Mouse (Mus musculus) midbrain, embryonic 11.5 days (tissue): Measurements from ENCODE around the gene Zc3h18. TPM values are rescaled to one million over a fixed set of nuclear protein-coding genes. Genes with fewer than 3 reads are reported as not detected.

Source experiments
- ATAC-seq: fragments of 200-750 bp; cut with Nextera tagmentation; 2 replicates; pipeline ENCODE4 v1.8.0; 2017; ENCODE audit warnings: moderate TSS enrichment, moderate library complexity; ENCODE audit not compliant: low FRiP score
- DNase-seq: peaks from one replicate; pipeline ENCODE4 v3.0.0; 2015; ENCODE audit warnings: low spot score; ENCODE audit errors: missing footprints
- H3K27ac ChIP-seq: fragments of 300-500 bp; sonication (generic); 2 replicates; pipeline ENCODE4 v1.5.1; 2014; ENCODE audit warnings: low read depth, low read length
- H3K27me3 ChIP-seq: fragments of 300-500 bp; sonication (generic); 2 replicates; pipeline ENCODE4 v1.6.1; 2014; ENCODE audit warnings: mild to moderate bottlenecking, low read length, moderate library complexity, mixed read lengths; ENCODE audit not compliant: control insufficient read depth, insufficient read depth
- H3K36me3 ChIP-seq: fragments of 300-500 bp; sonication (generic); 2 replicates; pipeline ENCODE4 v1.6.1; 2014; ENCODE audit warnings: mild to moderate bottlenecking, low read length, moderate library complexity, mixed read lengths; ENCODE audit not compliant: control insufficient read depth, insufficient read depth
- H3K4me1 ChIP-seq: fragments of 300-500 bp; sonication (generic); 2 replicates; pipeline ENCODE4 v1.6.1; 2014; ENCODE audit warnings: low read length; ENCODE audit not compliant: control insufficient read depth, insufficient read depth
- H3K4me2 ChIP-seq: fragments of 300-500 bp; sonication (generic); 2 replicates; pipeline ENCODE4 v1.6.1; 2014; ENCODE audit warnings: mild to moderate bottlenecking, moderate library complexity
- H3K4me3 ChIP-seq: fragments of 300-500 bp; sonication (generic); 2 replicates; pipeline ENCODE4 v1.5.1; 2014; ENCODE audit warnings: low read depth, low read length
- H3K9ac ChIP-seq: fragments of 300-500 bp; sonication (generic); 2 replicates; pipeline ENCODE4 v1.6.1; 2014; ENCODE audit warnings: low read length
- H3K9me3 ChIP-seq: fragments of 300-500 bp; sonication (generic); 2 replicates; pipeline ENCODE4 v1.6.1; 2016; ENCODE audit warnings: low read length; ENCODE audit not compliant: control insufficient read depth
- WGBS: fragments of 180-500 bp; shearing (Covaris S2); extraction: QIAGEN DNeasy Blood & Tissue Kit; methylation state at CpG from one replicate; pipeline ENCODE4 v1.1.7; 2014; 5-methylcytosine and 5-hydroxymethylcytosine counted together
- polyA plus RNA-seq: library from polyadenylated mRNA; unstranded; fragments of >200 nt; fragmentation: Nextera tagmentation; extraction: Ambion mirVana; gene quantifications from 2 replicates; pipeline ENCODE4 v1.2.1, GENCODE M21; 2014

Gene Zc3h18
- polyA plus RNA-seq, 1 experiment from 2014 or later = 43.7 TPM

- Histone ChIP-seq H3K36me3 (no peaks in the 10 kb centered on the region), H3K27me3 (no peaks in the 10 kb centered on the region), H3K4me3 (no peak overlapping the region), H3K4me2 (no peak overlapping the region), H3K9ac (no peak overlapping the region), H3K9me3 (no peaks in the 10 kb centered on the region), H3K27ac (no peak overlapping the region), H3K4me1 (no peaks in the 10 kb centered on the region)
- WGBS = 62% methylated on average over 11 of the region's 11 CpGs
- ATAC-seq (no peak), DNase-seq (peak; percentile 49)
Measured at GRCm38 (mm10) chr8:122357202-122357601, 19.2 kb upstream of the Zc3h18 start.

GRCm38 (mm10) chr8:122357641-122358040, 18.8 kb upstream of the Zc3h18 start:
- Histone ChIP-seq H3K4me3 (no peak overlapping the region), H3K4me2 (no peak overlapping the region), H3K27me3 (no peaks in the 10 kb centered on the region), H3K4me1 (no peaks in the 10 kb centered on the region), H3K36me3 (no peaks in the 10 kb centered on the region), H3K9ac (no peak overlapping the region), H3K9me3 (no peaks in the 10 kb centered on the region), H3K27ac (no peak overlapping the region)
- DNase-seq (no peak), ATAC-seq (no peak)
- WGBS = 84% methylated on average over 5 of the region's 5 CpGs

GRCm38 (mm10) chr8:122359111-122359775, 17.2 kb upstream of the Zc3h18 start:
- H3K9me3 ChIP-seq = no peaks in the 10 kb centered on the region
- no peaks in the 10 kb centered on the region for H3K27me3 ChIP-seq
- no peaks in the 10 kb centered on the region for H3K4me1 ChIP-seq
- H3K27ac ChIP-seq = no peak overlapping the region
- no peak overlapping the region for H3K9ac ChIP-seq
- no peak for ATAC-seq
- no peak overlapping the region for H3K4me3 ChIP-seq
- no peak overlapping the region for H3K4me2 ChIP-seq
- WGBS = 81% methylated on average over 15 of the region's 15 CpGs
- H3K36me3 ChIP-seq = no peaks in the 10 kb centered on the region
- DNase-seq = peak; percentile 67

- H3K4me1 ChIP-seq = no peaks in the 10 kb centered on the region
- no peaks in the 10 kb centered on the region for H3K9me3 ChIP-seq
- no peak within 1 kb of the TSS for H3K4me3 ChIP-seq
- no peak within 1 kb of the TSS for H3K9ac ChIP-seq
- no peak within 1 kb of the TSS for H3K27ac ChIP-seq
- H3K36me3 ChIP-seq = no peaks in the 10 kb centered on the region
- 81% methylated on average over 7 of the region's 7 CpGs for WGBS
- no peak for ATAC-seq
- no peaks in the 10 kb centered on the region for H3K27me3 ChIP-seq
- no peak within 1 kb of the TSS for H3K4me2 ChIP-seq
- DNase-seq = peak; percentile 70
Measured at GRCm38 (mm10) chr8:122360696-122361416, 15.6 kb upstream of the Zc3h18 start, which contains the start of gene Trhr2. Gene Trhr2, minus strand, starts transcription at chr8:122360746.

GRCm38 (mm10) chr8:122362271-122362670, 14.1 kb upstream of the Zc3h18 start:
- no peak overlapping the region for H3K9ac ChIP-seq
- peak; percentile 47 for DNase-seq
- 63% methylated on average over 5 of the region's 5 CpGs for WGBS

GRCm38 (mm10) chr8:122362967-122363366, 13.4 kb upstream of the Zc3h18 start:
- no peak overlapping the region for H3K4me3 ChIP-seq
- no peak overlapping the region for H3K4me2 ChIP-seq
- no peak overlapping the region for H3K9ac ChIP-seq
- ATAC-seq (no peak), DNase-seq (no peak)
- H3K4me1 ChIP-seq = no peaks in the 10 kb centered on the region
- H3K9me3 ChIP-seq = no peaks in the 10 kb centered on the region
- H3K27me3 ChIP-seq = no peaks in the 10 kb centered on the region
- no peak overlapping the region for H3K27ac ChIP-seq
- 48% methylated on average over 7 of the region's 8 CpGs for WGBS
- H3K36me3 ChIP-seq = no peaks in the 10 kb centered on the region

More at GRCm38 (mm10) chr8:122362271-122362670, 14.1 kb upstream of the Zc3h18 start:
- H3K36me3 ChIP-seq = no peaks in the 10 kb centered on the region
- no peak overlapping the region for H3K27ac ChIP-seq
- no peaks in the 10 kb centered on the region for H3K27me3 ChIP-seq
- H3K4me3 ChIP-seq = no peak overlapping the region
- no peaks in the 10 kb centered on the region for H3K9me3 ChIP-seq
- H3K4me1 ChIP-seq = no peaks in the 10 kb centered on the region
- H3K4me2 ChIP-seq = no peak overlapping the region
- ATAC-seq = no peak

- Histone ChIP-seq H3K4me1 (no peaks in the 10 kb centered on the region; the same call in 1 of the 2 replicates), H3K27me3 (no peaks in the 10 kb centered on the region; the same call in 1 of the 2 replicates), H3K36me3 (no peaks in the 10 kb centered on the region), H3K27ac (no peak overlapping the region), H3K4me3 (no peak overlapping the region), H3K4me2 (no peak overlapping the region), H3K9ac (no peak overlapping the region), H3K9me3 (no peaks in the 10 kb centered on the region)
- ATAC-seq = no peak
- DNase-seq = no peak
- 79% methylated on average over 10 of the region's 10 CpGs for WGBS
Measured at GRCm38 (mm10) chr8:122368494-122368893, 7.9 kb upstream of the Zc3h18 start.

GRCm38 (mm10) chr8:122369665-122370064, 6.7 kb upstream of the Zc3h18 start:
- no peaks in the 10 kb centered on the region; the same call in 1 of the 2 replicates for H3K27me3 ChIP-seq
- H3K9ac ChIP-seq = no peak overlapping the region
- no peak overlapping the region for H3K27ac ChIP-seq
- 15% methylated on average over 9 of the region's 9 CpGs for WGBS
- peak; percentile 89 for DNase-seq
- no peaks in the 10 kb centered on the region; the same call in 1 of the 2 replicates for H3K4me1 ChIP-seq
- peak; percentile 61 for ATAC-seq
- no peaks in the 10 kb centered on the region for H3K36me3 ChIP-seq
- no peak overlapping the region for H3K4me2 ChIP-seq
- no peaks in the 10 kb centered on the region for H3K9me3 ChIP-seq
- H3K4me3 ChIP-seq = no peak overlapping the region

GRCm38 (mm10) chr8:122371706-122372105, 4.7 kb upstream of the Zc3h18 start:
- Histone ChIP-seq H3K27ac (no peak overlapping the region), H3K4me2 (no peak overlapping the region), H3K36me3 (no peaks in the 10 kb centered on the region), H3K4me1 (peaks cover 4% of the 10 kb centered on the region), H3K9ac (no peak overlapping the region), H3K4me3 (no peak overlapping the region), H3K27me3 (no peaks in the 10 kb centered on the region; the same call in 1 of the 2 replicates), H3K9me3 (no peaks in the 10 kb centered on the region)
- WGBS = 84% methylated on average over 6 of the region's 6 CpGs
- ATAC-seq = no peak
- DNase-seq = no peak
